Comparison of ENCODE assay signal across 29 mouse cellular contexts in the genomic region with DNA sequence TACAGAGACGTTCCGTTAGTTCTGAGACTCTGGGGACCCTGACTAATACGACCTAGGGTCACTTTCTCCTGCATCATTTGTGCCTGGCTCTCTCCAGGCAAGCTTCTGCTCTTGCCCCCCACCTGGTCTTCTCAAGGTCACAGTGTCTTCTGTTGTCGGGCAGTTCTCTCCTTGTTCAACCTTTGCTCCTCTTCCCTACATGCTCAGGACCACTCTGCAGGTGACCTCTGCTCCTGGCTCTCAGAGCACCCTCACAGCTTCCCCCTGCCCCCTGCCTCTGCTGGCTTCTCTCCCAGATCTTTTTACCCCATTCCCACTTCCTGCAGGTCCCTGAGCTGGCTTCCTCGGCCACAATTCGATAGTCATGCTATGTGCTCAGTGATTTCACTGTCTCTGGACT.
"Had no signal": no experiment of that assay in that cellular context is flagged by ENCODE, and none has a peak within 500 bp of the region (broad histone marks: within the 10 kb centered on the region; RNA-seq: fewer than 3 reads in every experiment).

No protein-coding gene starts in this region.

- H3K4me3 ChIP-seq: heart, adult 2 months; heart, embryonic 10.5 days; heart, embryonic 12.5 days; heart, embryonic 13.5 days; heart, embryonic 15.5 days; hindbrain, embryonic 10.5 days; hindbrain, embryonic 12.5 days; hindbrain, embryonic 13.5 days; hindbrain, embryonic 15.5 days; intestine, embryonic 15.5 days; kidney, embryonic 15.5 days; layer of hippocampus, adult 2 months had no signal

- H3K27ac ChIP-seq: heart, adult 2 months; heart, embryonic 10.5 days; heart, embryonic 13.5 days; heart, embryonic 15.5 days; hindbrain, embryonic 10.5 days; hindbrain, embryonic 12.5 days; hindbrain, embryonic 13.5 days; hindbrain, embryonic 14.5 days; hindbrain, embryonic 15.5 days; hindbrain, postnatal 0 days; intestine, embryonic 15.5 days; kidney, embryonic 15.5 days; kidney, postnatal 0 days; layer of hippocampus, adult 2 months had no signal

- DNase-seq: heart, postnatal 10 days; heart, postnatal 14 days; heart, postnatal 4 days; kidney, adult 11 months; kidney, adult 18-20 months; kidney, adult 2 months; kidney, adult 8-10 months; kidney, adult 9 months; kidney, postnatal 10 days; kidney, postnatal 14 days; kidney, postnatal 25 days; kidney, postnatal 36 days; kidney, postnatal 4 days; layer of hippocampus, postnatal 36 days had no signal
